Mouse (Mus musculus): ENCODE results near the gene Mycbpap. TPM values are rescaled to one million over a fixed set of nuclear protein-coding genes. Genes with fewer than 3 reads are reported as not detected.

The Mycbpap gene
- total and polyA plus RNA-seq, 3 experiments = 0.08 to 3.1 (median 1.1) TPM

DNA sequence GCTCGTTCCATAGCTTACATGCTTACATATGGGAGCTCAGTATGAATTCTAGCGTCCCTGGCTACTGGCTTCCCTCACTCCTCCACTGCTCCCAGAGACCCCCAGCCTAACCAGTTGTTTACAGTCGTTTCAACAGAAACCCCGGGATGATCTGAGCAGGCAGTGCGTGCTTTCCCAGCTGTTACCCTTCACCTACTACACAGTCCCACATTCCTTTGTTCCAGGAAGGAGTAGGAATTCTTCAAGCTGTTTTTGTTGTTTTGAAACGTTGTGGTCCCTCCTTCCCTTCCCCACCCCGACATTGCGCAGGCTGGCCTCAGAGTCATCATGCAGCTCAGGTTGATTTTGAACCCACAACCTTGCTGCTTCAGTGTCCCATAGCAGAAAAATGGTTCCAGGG, 21.2 kb downstream of the Mycbpap start:
- no peak overlapping the region for H3K27ac ChIP-seq (ENCODE audit: insufficient read depth, low read depth)
- H3K4me1 ChIP-seq (ENCODE audit: control insufficient read depth in 1 of 2, insufficient read depth in 2 of 2) = peaks cover 9 to 26% of the 10 kb centered on the region in 2 experiments; a peak in 3 of 4 replicates
- no peaks in the 10 kb centered on the region for H3K9me3 ChIP-seq (replicated peaks; ENCODE audit: low read length)
- H3K79me2 ChIP-seq (replicated peaks; ENCODE audit: control insufficient read depth, extremely low read depth, insufficient read depth, poor library complexity, severe bottlenecking) = no peaks in the 10 kb centered on the region
- no peak for DNase-seq (ENCODE audit: extremely low read depth)
- TF ChIP-seq CTCF (conservative IDR thresholded peaks at IDR 0.05 in 1 of 2, IDR thresholded peaks at IDR 0.05 in 1 of 2; ENCODE audit: low read depth in 2 of 2, low read length in 2 of 2) = no peak
- TF ChIP-seq SMC3 (IDR thresholded peaks at IDR 0.05; ENCODE audit: low read depth, low read length) = no peak
- TF ChIP-seq BHLHE40 (IDR thresholded peaks at IDR 0.05; ENCODE audit: low read depth, low read length) = no peak
- no peak for TF ChIP-seq RCOR1 (conservative IDR thresholded peaks at IDR 0.05; ENCODE audit: low read depth, low read length)
- no peak for TF ChIP-seq TBP (conservative IDR thresholded peaks at IDR 0.05; ENCODE audit: low read depth, low read length)
- TF ChIP-seq POLR2AphosphoS2 (IDR thresholded peaks at IDR 0.05; ENCODE audit: low read depth, low read length) = no peak
- TF ChIP-seq CHD1 (IDR thresholded peaks at IDR 0.05; ENCODE audit: low read depth, low read length) = no peak
- TF ChIP-seq NRF1 (IDR thresholded peaks at IDR 0.05; ENCODE audit: low read depth, low read length) = no peak
- no peak for TF ChIP-seq ZKSCAN1 (IDR thresholded peaks at IDR 0.05; ENCODE audit: borderline replicate concordance, low read depth, low read length)
- TF ChIP-seq ZC3H11A (IDR thresholded peaks at IDR 0.05; ENCODE audit: low read depth, low read length) = no peak
- no peak for TF ChIP-seq KAT2A (IDR thresholded peaks at IDR 0.05; ENCODE audit: insufficient replicate concordance, low read length)
- TF ChIP-seq IRF4 (IDR thresholded peaks at IDR 0.05; ENCODE audit: low read depth, low read length) = no peak
- no peak for TF ChIP-seq MAFK (IDR thresholded peaks at IDR 0.05; ENCODE audit: insufficient replicate concordance, low read length)
- TF ChIP-seq JUN (IDR thresholded peaks at IDR 0.05; ENCODE audit: insufficient read depth, low read depth, low read length) = no peak
- TF ChIP-seq SIN3A (IDR thresholded peaks at IDR 0.05; ENCODE audit: low read length) = no peak
- no peak for TF ChIP-seq ZMIZ1 (IDR thresholded peaks at IDR 0.05; ENCODE audit: low read depth, low read length)
- no peak for TF ChIP-seq MEF2A (IDR thresholded peaks at IDR 0.05; ENCODE audit: borderline replicate concordance, low read depth, low read length)
- TF ChIP-seq MAZ (IDR thresholded peaks at IDR 0.05; ENCODE audit: low read depth, low read length) = no peak
- TF ChIP-seq POLR2A (IDR thresholded peaks at IDR 0.05; ENCODE audit: low read depth, low read length) = no peak
- no peak for TF ChIP-seq GABPA (IDR thresholded peaks at IDR 0.05; ENCODE audit: insufficient replicate concordance, low read depth, low read length)
- dilution Hi-C loops (cut with MboI; ENCODE audit: extremely low pct_ligation_motif_present, extremely low pct_unique_long_range_greater_than_20kb, low sequenced_read_pairs) = no loop called here
- H3K4me3 ChIP-seq (replicated peaks in 1 of 3; ENCODE audit: low read depth in 2 of 3, low read length in 2 of 3, poor library complexity in 1 of 3) = no peak overlapping the region
- H3K9ac ChIP-seq (ENCODE audit: insufficient read depth, low read depth) = no peak overlapping the region
- no peaks in the 10 kb centered on the region for H3K36me3 ChIP-seq (replicated peaks in 1 of 2; ENCODE audit: control insufficient read depth in 1 of 2, insufficient read depth in 1 of 2, low read length in 1 of 2)
- peaks cover 77% of the 10 kb centered on the region for H3K27me3 ChIP-seq (replicated peaks)
- H3K4me2 ChIP-seq (ENCODE audit: insufficient read depth, low read depth, poor library complexity, severe bottlenecking) = no peak overlapping the region
- in situ Hi-C loops (cut with MboI; ENCODE audit: low pct_ligation_motif_present, low pct_unique_long_range_greater_than_20kb, low sequenced_read_pairs) = loop anchor here (5.0 kb wide), 1 partner anchor 37 kb away; no protein-coding TSS in a partner anchor

GRCm38 (mm10) chr11:94499661-94500152, 21.8 kb downstream of the Mycbpap start, which contains the start of gene Epn3:
TSS of gene Epn3 (minus strand) at chr11:94499974.
- Histone ChIP-seq H3K4me2 (ENCODE audit: insufficient read depth, low read depth, poor library complexity, severe bottlenecking) (no peak within 1 kb of the TSS), H3K4me3 (replicated peaks in 1 of 3; ENCODE audit: low read depth in 2 of 3, low read length in 2 of 3, poor library complexity in 1 of 3) (no peak within 1 kb of the TSS), H3K36me3 (replicated peaks in 1 of 2; ENCODE audit: control insufficient read depth in 1 of 2, insufficient read depth in 1 of 2, low read length in 1 of 2) (no peaks in the 10 kb centered on the region), H3K9me3 (replicated peaks; ENCODE audit: low read length) (no peaks in the 10 kb centered on the region), H3K79me2 (replicated peaks; ENCODE audit: control insufficient read depth, extremely low read depth, insufficient read depth, poor library complexity, severe bottlenecking) (no peaks in the 10 kb centered on the region), H3K27ac (ENCODE audit: insufficient read depth, low read depth) (no peak within 1 kb of the TSS), H3K9ac (ENCODE audit: insufficient read depth, low read depth) (no peak within 1 kb of the TSS), H3K4me1 (ENCODE audit: control insufficient read depth in 1 of 2, insufficient read depth in 2 of 2) (peaks cover 9 to 26% of the 10 kb centered on the region in 2 experiments; a peak in 3 of 4 replicates), H3K27me3 (replicated peaks) (peaks cover 79% of the 10 kb centered on the region)
- TF ChIP-seq EP300 (IDR thresholded peaks at IDR 0.05; ENCODE audit: low read length) (no peak), IRF4 (IDR thresholded peaks at IDR 0.05; ENCODE audit: low read depth, low read length) (no peak), RAD21 (IDR thresholded peaks at IDR 0.05; ENCODE audit: low read depth, low read length) (no peak), ETS1 (conservative IDR thresholded peaks at IDR 0.05; ENCODE audit: low read depth, low read length) (no peak), MAZ (IDR thresholded peaks at IDR 0.05; ENCODE audit: low read depth, low read length) (no peak), ELF1 (IDR thresholded peaks at IDR 0.05; ENCODE audit: low read depth, low read length) (no peak), RCOR1 (conservative IDR thresholded peaks at IDR 0.05; ENCODE audit: low read depth, low read length) (no peak), MXI1 (IDR thresholded peaks at IDR 0.05; ENCODE audit: low read depth, low read length) (no peak), HCFC1 (IDR thresholded peaks at IDR 0.05; ENCODE audit: low read depth, low read length) (no peak), JUN (IDR thresholded peaks at IDR 0.05; ENCODE audit: insufficient read depth, low read depth, low read length) (no peak), POLR2A (IDR thresholded peaks at IDR 0.05; ENCODE audit: low read depth, low read length) (no peak)
- in situ Hi-C loops (cut with MboI; ENCODE audit: low pct_ligation_motif_present, low pct_unique_long_range_greater_than_20kb, low sequenced_read_pairs) (loop anchor here (5.0 kb wide), 1 partner anchor 38 kb away; no protein-coding TSS in a partner anchor), dilution Hi-C loops (cut with MboI; ENCODE audit: extremely low pct_ligation_motif_present, extremely low pct_unique_long_range_greater_than_20kb, low sequenced_read_pairs) (no loop called here)
- DNase-seq (ENCODE audit: extremely low read depth) = no peak

All from CH12.LX (cell line).